Mouse (Mus musculus): Measurements from ENCODE around the gene Baiap2l2. TPM values are rescaled to one million over a fixed set of nuclear protein-coding genes. Genes with fewer than 3 reads are reported as not detected.
A peak's percentile ranks its signal among the peaks of the same experiment; 100 is the strongest.
"Not testable (repeated sequence)": the region's sequence is repeated elsewhere in the genome, so short reads cannot be mapped to it uniquely, and the experiment has no call there.

Baiap2l2 gene
- total RNA-seq, 4 experiments from 2014 or later = 0.54 to 1.3 TPM; not detected in 2

GRCm38 (mm10) chr15:79261095-79261725 is 24.1 kb downstream of the Baiap2l2 start:
- no peak for DNase-seq (ENCODE audit: low spot score)

DNA sequence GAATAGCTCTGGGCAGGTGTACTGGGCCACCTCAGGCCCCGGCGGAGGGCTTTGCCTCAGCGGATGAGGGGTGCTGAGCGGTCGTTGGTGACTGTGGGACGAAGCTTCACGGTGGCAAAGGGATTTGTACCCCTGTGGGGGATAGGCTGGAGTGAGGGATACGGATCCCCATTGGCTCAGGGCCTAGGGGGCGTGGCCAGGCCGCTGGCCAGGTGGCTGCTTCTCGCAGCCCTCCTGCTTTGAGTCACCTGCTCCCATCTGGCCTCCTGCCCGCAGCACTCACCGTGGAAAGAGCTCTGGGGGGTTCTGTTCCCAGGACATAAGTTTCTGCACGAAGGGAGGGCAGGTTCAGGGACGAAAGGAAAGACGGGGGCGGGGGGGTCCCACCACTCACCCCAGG is 26.8 kb downstream of the Baiap2l2 start:
- no peak for DNase-seq (ENCODE audit: low spot score)

DNA sequence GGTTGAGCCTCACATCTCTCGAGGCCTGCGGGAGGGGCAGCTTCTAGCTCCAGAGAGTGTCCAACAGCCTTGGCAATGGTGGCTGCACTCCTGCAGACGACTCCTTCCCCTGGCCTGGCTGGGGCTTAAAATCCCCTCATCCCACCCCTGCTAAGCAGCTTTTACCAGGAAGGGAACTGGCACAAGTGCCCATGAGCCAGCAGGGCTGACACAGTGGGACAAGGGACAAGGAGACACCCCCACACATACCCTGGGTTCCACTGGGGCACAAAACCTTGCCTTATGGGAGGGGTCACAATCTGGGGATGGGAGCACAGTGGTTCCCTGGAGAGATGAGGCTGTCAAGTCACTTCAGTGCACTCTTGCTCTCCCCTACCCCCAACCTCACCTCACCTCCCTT is 30.7 kb downstream of the Baiap2l2 start, which contains the start of gene Slc16a8:
Gene Slc16a8 (minus strand): TSS at position 101 of the 400 bp plus-strand sequence.
- no peak for DNase-seq (ENCODE audit: low spot score)

GRCm38 (mm10) chr15:79252580-79252979 is 32.8 kb downstream of the Baiap2l2 start:
- no peak for DNase-seq (ENCODE audit: low spot score)

- no peak for DNase-seq (ENCODE audit: low spot score)
These were observed 33.4 kb downstream of the Baiap2l2 start for GRCm38 (mm10) chr15:79251781-79252491.

GRCm38 (mm10) chr15:79251168-79251567 is 34.2 kb downstream of the Baiap2l2 start:
- DNase-seq (ENCODE audit: low spot score) = no peak

DNA sequence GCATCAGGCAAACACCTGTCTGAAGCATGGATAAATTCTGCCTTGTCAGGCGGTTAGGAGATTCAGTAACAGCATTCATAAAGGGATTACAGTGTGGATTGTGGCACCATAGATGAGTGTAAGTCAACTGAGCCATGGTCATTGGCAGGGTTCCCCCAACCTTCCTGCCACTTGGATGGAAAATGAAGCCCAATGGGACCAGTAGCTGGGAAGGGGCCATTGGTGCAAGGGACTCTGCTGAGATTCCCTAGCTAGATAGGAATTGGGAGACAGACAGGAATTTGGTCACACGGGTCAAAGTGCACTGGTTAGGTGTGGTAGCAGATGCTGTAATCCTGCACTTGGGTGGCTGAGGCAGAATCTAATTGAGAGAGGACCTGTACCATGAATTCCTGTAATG is 35.1 kb downstream of the Baiap2l2 start:
- DNase-seq (ENCODE audit: low spot score) = no peak

- no peak for DNase-seq (ENCODE audit: low spot score)
These were observed 40.0 kb downstream of the Baiap2l2 start for GRCm38 (mm10) chr15:79245321-79245720.

DNA sequence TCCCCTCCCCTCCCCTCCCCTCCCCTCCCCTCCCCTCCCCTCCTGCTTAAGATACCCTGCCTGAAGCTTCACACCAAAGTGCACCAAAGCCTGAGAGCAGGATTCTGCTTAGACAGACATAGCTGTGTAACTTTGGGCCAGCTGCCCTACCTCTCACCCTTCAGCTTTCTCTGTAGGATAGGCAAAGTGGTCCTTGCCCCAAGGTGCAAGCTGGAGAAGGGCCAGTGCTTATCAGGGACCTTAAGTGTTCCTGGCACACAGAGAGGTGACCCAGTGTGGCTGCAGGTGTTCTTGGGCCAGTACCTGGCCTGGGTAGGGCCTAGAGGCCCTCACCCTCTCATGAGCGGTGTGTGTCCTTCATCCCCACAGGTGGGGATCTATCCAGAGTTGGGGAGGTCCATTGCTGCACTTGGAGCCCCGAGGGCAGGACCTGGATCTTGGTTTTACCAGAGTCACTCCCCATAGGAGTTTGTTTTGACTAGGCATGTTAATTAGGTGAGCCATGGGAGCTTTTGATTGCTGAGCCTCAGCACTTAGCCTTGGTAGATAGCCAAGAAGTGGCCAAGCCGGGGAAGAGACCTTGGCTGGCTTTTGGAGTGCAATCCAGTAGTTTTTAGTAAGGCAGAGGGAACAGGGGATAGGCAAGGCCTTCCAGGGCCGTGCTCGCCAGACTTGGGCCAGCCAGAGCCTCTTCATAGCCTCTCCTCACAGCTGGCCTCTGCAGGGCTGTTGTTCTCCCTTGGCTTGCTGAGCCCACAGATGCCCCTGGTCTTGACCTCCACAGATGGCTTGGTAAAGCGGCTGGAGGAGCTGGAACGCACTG is 41.1 kb downstream of the Baiap2l2 start:
- DNase-seq (ENCODE audit: low spot score) = no peak

- DNase-seq (ENCODE audit: low spot score) = peak; percentile 96
These were observed 41.9 kb downstream of the Baiap2l2 start for GRCm38 (mm10) chr15:79243234-79244042.

DNA sequence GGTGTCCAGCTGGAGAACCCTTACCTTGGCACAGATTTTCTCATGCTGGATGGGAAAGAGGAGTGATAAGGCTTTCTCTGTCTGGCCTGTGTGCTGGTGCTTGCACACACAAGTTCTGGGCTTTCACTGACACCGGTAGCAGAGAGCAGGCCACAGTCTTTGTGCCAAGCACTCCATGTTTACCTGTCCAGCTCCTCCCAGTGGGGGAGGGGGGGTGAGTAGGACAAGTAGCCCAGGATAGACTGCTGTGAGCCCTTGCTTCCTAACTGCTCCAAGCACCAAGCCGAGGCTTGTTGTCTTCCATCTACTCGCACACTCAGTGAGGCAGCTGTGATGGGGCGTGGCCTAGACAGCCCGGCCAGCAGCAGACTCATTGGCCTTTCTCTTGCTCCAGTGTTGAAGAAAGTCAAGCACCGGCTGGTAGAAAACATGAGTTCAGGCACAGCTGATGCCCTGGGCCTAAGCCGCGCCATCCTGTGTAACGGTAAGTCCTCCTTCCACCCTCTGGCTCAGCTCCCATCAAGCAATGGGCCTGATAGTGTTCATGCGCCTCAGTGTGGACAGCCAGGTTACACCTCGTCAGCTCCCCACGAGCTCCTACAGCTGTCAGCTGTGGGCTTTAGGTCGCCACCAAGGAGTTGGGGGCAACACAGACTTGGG is 42.6 kb downstream of the Baiap2l2 start:
- DNase-seq (ENCODE audit: low spot score) = no peak

DNA sequence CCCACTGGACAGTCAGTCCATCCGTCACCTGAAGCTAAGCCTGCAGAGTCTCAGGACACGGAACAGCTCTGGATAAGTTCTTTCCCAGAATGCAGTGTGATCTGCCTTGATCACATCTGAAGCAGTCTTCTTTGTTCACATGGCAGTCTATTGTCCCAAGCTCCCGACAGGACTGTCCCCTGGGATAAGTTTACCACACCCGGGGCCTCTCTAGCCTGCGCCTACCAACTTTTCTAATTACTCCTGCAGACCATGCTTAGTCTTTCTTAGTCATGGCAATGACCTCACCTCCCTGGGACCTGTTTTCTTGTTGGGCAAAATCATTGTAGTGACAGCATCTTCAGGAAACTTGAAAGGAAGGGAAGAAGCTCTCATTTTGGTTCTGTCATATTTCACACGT is 47.3 kb downstream of the Baiap2l2 start:
- DNase-seq (ENCODE audit: low spot score) = no peak

DNA sequence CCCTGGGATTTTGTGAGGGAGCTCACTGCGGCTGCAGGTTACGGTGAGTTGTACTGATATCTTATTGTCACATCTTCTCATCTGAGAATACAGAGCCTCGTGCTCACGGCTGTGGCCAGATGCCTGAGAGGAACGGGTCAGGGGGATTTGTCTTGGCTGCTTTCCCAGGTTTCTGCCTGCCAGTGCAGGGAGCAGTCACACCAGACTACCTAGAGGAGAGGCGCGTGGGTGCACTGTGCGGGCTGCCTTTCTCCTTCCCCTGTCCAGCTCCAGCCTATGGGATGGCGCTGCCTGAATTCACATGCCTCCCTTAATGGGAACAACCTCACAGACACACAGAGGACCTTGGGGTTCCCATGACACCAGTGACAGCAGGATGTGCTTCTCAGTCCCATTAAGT is 50.1 kb downstream of the Baiap2l2 start:
- DNase-seq (ENCODE audit: low spot score) = no peak

DNA sequence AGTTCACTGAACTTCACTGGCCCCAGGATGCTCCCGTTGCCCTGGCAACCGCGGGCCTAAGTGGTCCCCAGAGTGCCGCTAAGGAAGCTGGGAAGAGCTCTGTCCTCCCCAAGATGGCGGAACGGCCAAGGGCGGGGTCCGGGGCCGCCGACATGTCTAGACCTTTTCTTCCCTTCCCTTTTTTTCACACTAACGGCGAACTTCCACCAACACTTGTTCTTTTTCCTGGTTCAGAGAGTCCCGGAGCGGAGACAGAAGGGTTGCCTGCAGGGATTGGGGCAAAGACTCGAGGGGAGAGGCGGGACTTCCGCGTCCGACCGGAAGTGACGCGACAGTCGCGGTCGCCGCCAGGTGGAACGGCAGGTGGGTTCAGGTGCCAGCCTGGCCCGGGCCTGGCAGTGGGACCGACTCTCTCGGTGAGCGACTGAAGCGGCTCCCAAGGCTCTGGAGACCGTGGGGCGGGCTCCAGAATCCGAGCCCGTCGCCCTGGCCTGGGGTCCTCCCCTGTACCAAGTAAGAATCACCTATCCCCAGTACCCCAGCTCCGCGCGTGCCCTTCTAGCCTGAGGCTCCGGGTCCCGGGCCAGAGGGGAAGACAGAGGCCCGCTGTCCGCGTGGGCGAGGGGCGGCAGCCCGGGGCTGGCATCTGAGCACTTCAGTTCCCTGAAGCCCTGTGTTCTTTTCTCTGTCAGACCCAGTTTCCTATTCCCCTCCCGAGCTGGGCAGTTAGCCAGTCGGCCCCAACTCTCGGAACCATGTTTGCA is 56.1 kb downstream of the Baiap2l2 start, which contains the start of the genes Pick1 and Gm49486:
Gene Pick1 (plus strand): TSS at position 116 of the 764 bp plus-strand sequence.
Gene Gm49486 (plus strand): TSS at position 334 of the 764 bp plus-strand sequence.
- DNase-seq (ENCODE audit: low spot score) = peak; percentile 86

DNA sequence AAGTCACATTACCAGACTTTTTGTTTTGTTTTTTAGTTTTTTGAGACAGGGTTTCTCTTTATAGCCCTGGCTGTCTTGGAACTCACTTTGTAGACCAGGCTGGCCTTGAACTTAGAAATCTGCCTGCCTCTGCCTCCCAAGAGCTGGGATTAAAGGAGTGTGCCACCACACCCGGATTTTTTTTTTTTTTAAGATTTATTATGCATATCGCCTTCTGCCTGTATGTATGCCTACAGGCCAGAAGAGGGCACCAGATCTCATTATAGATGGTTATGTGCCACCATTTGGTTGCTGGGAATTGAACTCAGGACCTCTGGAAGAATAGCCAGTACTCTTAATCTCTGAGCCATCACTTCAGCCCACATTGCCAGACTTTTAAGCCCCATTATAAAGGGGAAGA is 59.6 kb downstream of the Baiap2l2 start:
- DNase-seq (ENCODE audit: low spot score) = not testable (repeated sequence)

DNA sequence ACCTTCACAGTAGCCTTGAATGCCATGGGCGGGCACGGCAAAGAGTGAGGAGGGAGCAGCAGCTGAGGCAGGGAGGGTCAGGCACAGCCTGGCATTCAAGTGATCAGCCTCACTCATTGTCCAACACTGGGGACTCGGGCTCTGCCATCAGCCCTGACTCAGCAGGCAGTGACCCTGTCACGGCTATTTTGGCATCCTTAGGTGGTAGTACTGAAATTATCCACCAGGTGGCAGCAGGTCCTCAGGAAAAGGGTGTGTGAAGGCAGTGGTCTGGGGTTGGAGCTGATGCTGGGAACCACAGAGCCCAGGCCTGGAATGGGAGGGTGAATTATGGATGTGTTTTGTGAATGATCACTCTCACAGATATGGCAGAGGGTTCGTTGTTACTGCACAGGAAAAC is 60.7 kb downstream of the Baiap2l2 start:
- DNase-seq (ENCODE audit: low spot score) = peak; percentile 92

DNA sequence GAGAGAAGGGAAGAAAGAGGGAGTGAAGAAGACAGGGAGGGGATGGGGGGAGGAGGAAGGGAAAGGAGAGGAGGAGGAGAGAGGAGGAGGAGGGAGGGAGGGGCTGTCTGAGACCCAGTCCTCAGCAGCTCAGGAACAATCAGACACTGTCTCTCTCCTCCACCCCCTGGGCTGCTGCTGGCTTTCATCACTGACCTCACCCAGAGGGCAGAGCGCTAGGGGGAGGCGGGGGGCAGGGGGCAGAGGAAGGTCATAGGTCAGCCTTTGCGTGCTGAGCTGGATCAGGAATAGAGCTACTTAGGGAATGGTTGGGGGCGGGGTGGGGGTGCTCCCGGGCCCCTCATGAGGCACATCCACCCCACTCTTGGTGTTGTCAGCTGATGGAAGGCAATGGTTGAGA is 61.7 kb downstream of the Baiap2l2 start:
- no peak for DNase-seq (ENCODE audit: low spot score)

DNA sequence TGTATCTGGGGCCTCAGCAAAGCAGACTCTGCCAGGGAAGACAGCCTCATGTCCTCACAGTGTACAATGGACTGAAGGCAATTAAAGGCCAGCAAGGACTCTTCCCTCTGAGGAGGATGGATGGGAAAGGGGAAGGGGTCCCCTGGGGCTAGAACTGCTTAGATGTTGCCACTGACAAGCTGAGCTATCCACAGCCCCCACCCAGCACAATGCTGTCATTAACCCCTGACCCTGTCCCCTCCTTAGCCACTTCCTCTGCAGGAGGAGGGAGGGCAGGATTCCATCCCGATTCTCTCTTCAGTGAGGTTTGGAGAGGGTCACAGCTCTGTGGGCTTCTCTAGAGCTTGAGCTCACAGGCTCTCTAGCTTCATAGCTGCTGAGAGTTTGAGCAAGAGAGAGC is 65.8 kb downstream of the Baiap2l2 start:
- no peak for DNase-seq (ENCODE audit: low spot score)

GRCm38 (mm10) chr15:79216191-79216590 is 69.1 kb downstream of the Baiap2l2 start:
- DNase-seq (ENCODE audit: low spot score) = no peak

DNA sequence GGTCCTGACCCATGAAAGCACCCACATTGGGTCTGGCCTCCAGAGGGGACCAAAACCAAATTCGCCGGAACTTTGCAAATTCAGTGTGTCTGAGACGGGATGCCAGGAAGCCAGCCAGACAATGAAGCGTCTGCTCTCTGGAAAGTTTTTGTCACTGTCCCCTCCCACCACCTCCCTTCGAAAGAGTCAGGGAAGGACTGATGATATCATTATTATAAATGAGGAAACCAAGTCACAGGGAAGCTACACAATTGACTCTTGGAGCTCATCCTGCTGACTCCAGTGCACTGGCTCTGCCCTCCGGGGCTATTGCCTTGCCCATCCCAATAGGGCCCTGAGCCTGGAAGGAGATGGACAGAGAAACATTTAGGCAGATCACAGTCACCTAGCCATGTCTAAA is 71.7 kb downstream of the Baiap2l2 start:
- no peak for DNase-seq (ENCODE audit: low spot score)

Measured in heart, adult 8-10 months (tissue).